Mouse (Mus musculus) CH12.LX (cell line): ENCODE measurements around the gene Gmfg. TPM values are rescaled to one million over a fixed set of nuclear protein-coding genes. Genes with fewer than 3 reads are reported as not detected.

Experiments used
- DNase-seq: peaks from one replicate; pipeline ENCODE4 v3.0.0-alpha.2; 2013; ENCODE audit errors: extremely low read depth
- H3K27ac ChIP-seq: 2 replicates; pipeline ENCODE4 v1.5.1; 2012; ENCODE audit warnings: low read depth, mild to moderate bottlenecking, control low read depth, moderate library complexity; ENCODE audit not compliant: insufficient read depth
- H3K27me3 ChIP-seq: replicated peaks from 2 replicates; pipeline ENCODE3; 2012; ENCODE audit warnings: inconsistent platforms
- H3K36me3 ChIP-seq, 2 experiments: replicated peaks in 1 of 2; 2 replicates each; pipeline versions ENCODE3 to v1.6.1; 2012; ENCODE audit warnings: inconsistent platforms in 1 of 2, low read length in 1 of 2, mild to moderate bottlenecking in 1 of 2, mixed read lengths in 1 of 2, moderate library complexity in 1 of 2; ENCODE audit not compliant: control insufficient read depth in 1 of 2, insufficient read depth in 1 of 2
- H3K4me1 ChIP-seq, 2 experiments: 2 replicates each; pipeline ENCODE4 v1.6.1; 2012; ENCODE audit warnings: inconsistent platforms in 1 of 2, moderate library complexity in 1 of 2; ENCODE audit not compliant: insufficient read depth in 2 of 2, control insufficient read depth in 1 of 2
- H3K4me2 ChIP-seq: 2 replicates; pipeline ENCODE4 v1.6.1; 2012; ENCODE audit warnings: low read depth, mild to moderate bottlenecking, control low read depth; ENCODE audit not compliant: poor library complexity, insufficient read depth, severe bottlenecking
- H3K4me3 ChIP-seq, 3 experiments: fragments of 150-350 bp in 1 of 3; sonication (generic) in 1 of 3; replicated peaks in 1 of 3; 2 replicates each; pipeline versions ENCODE3 to v1.5.1; 2011 to 2012; ENCODE audit warnings: low read depth in 2 of 3, low read length in 2 of 3, mild to moderate bottlenecking in 2 of 3, moderate library complexity in 2 of 3, control low read depth in 1 of 3, improper control_type of control experiment in 1 of 3, inconsistent platforms in 1 of 3, mixed read lengths in 1 of 3; ENCODE audit not compliant: poor library complexity in 1 of 3
- H3K79me2 ChIP-seq: replicated peaks from 2 replicates; pipeline ENCODE4 v1.6.1; 2012; ENCODE audit warnings: mild to moderate bottlenecking, moderate library complexity; ENCODE audit not compliant: control insufficient read depth, poor library complexity, insufficient read depth, severe bottlenecking; ENCODE audit errors: extremely low read depth
- H3K9ac ChIP-seq: 2 replicates; pipeline ENCODE4 v1.6.1; 2012; ENCODE audit warnings: low read depth, mild to moderate bottlenecking, control low read depth, moderate library complexity; ENCODE audit not compliant: insufficient read depth
- H3K9me3 ChIP-seq: replicated peaks from 2 replicates; pipeline ENCODE3; 2012; ENCODE audit warnings: low read length, inconsistent platforms, mixed read lengths
- BHLHE40 ChIP-seq: IDR thresholded peaks from 2 replicates; pipeline ENCODE4 v1.6.1; 2011; ENCODE audit warnings: mild to moderate bottlenecking, low read depth, low read length, improper control_type of control experiment
- CHD2 ChIP-seq: IDR thresholded peaks from 2 replicates; pipeline ENCODE4 v1.6.1; 2011; ENCODE audit warnings: low read length, improper control_type of control experiment
- CTCF ChIP-seq, 2 experiments: IDR thresholded peaks in 1 of 2; conservative IDR thresholded peaks in 1 of 2; 2 replicates each; pipeline ENCODE4 v1.5.1; 2011 to 2012; ENCODE audit warnings: low read depth in 2 of 2, low read length in 2 of 2, improper control_type of control experiment in 1 of 2, inconsistent platforms in 1 of 2, mild to moderate bottlenecking in 1 of 2, moderate library complexity in 1 of 2
- ELF1 ChIP-seq: IDR thresholded peaks from 2 replicates; pipeline ENCODE4 v1.6.1; 2014; ENCODE audit warnings: low read depth, mild to moderate bottlenecking, inconsistent platforms, low read length, improper control_type of control experiment
- ETS1 ChIP-seq: conservative IDR thresholded peaks from 2 replicates; pipeline ENCODE4 v1.6.1; 2012; ENCODE audit warnings: low read depth, mild to moderate bottlenecking, inconsistent platforms, low read length, improper control_type of control experiment, moderate library complexity
- GABPA ChIP-seq: IDR thresholded peaks from 2 replicates; pipeline ENCODE4 v1.6.1; 2012; ENCODE audit warnings: low read depth, low read length, improper control_type of control experiment, inconsistent platforms; ENCODE audit not compliant: insufficient replicate concordance
- HCFC1 ChIP-seq: IDR thresholded peaks from 2 replicates; pipeline ENCODE4 v1.6.1; 2012; ENCODE audit warnings: low read depth, mild to moderate bottlenecking, inconsistent platforms, low read length, improper control_type of control experiment
- IRF4 ChIP-seq: IDR thresholded peaks from 2 replicates; pipeline ENCODE4 v1.6.1; 2014; ENCODE audit warnings: low read depth, mild to moderate bottlenecking, inconsistent platforms, low read length, improper control_type of control experiment
- JUN ChIP-seq: IDR thresholded peaks from 2 replicates; pipeline ENCODE4 v1.6.1; 2011; ENCODE audit warnings: low read depth, mild to moderate bottlenecking, low read length, improper control_type of control experiment, moderate library complexity; ENCODE audit not compliant: insufficient read depth
- KAT2A ChIP-seq: IDR thresholded peaks from 2 replicates; pipeline ENCODE4 v1.6.1; 2012; ENCODE audit warnings: low read length, improper control_type of control experiment, inconsistent platforms; ENCODE audit not compliant: insufficient replicate concordance
- MAFK ChIP-seq: IDR thresholded peaks from 2 replicates; pipeline ENCODE4 v1.6.1; 2011; ENCODE audit warnings: low read length, improper control_type of control experiment; ENCODE audit not compliant: insufficient replicate concordance
- MAZ ChIP-seq: IDR thresholded peaks from 2 replicates; pipeline ENCODE4 v1.6.1; 2012; ENCODE audit warnings: low read depth, mild to moderate bottlenecking, inconsistent platforms, low read length, improper control_type of control experiment, moderate library complexity
- MEF2A ChIP-seq: IDR thresholded peaks from 2 replicates; pipeline ENCODE4 v1.6.1; 2014; ENCODE audit warnings: low read depth, mild to moderate bottlenecking, inconsistent platforms, low read length, improper control_type of control experiment, borderline replicate concordance
- MXI1 ChIP-seq: IDR thresholded peaks from 2 replicates; pipeline ENCODE4 v1.6.1; 2011; ENCODE audit warnings: mild to moderate bottlenecking, low read depth, low read length, improper control_type of control experiment
- NRF1 ChIP-seq: IDR thresholded peaks from 2 replicates; pipeline ENCODE4 v1.6.1; 2014; ENCODE audit warnings: low read depth, mild to moderate bottlenecking, inconsistent platforms, low read length, improper control_type of control experiment, moderate library complexity
- PAX5 ChIP-seq: IDR thresholded peaks from 2 replicates; pipeline ENCODE4 v1.6.1; 2012; ENCODE audit warnings: low read length, inconsistent platforms, mixed read lengths
- POLR2A ChIP-seq: IDR thresholded peaks from 2 replicates; pipeline ENCODE4 v1.6.1; 2011; ENCODE audit warnings: low read depth, mild to moderate bottlenecking, improper control_type of control experiment, low read length
- RAD21 ChIP-seq: IDR thresholded peaks from 2 replicates; pipeline ENCODE4 v1.6.1; 2011; ENCODE audit warnings: low read depth, mild to moderate bottlenecking, low read length, improper control_type of control experiment, moderate library complexity
- RCOR1 ChIP-seq: conservative IDR thresholded peaks from 2 replicates; pipeline ENCODE4 v1.6.1; 2012; ENCODE audit warnings: low read depth, mild to moderate bottlenecking, inconsistent platforms, low read length, improper control_type of control experiment
- SIN3A ChIP-seq: IDR thresholded peaks from 2 replicates; pipeline ENCODE4 v1.6.1; 2012; ENCODE audit warnings: low read length, improper control_type of control experiment, inconsistent platforms
- SMC3 ChIP-seq: IDR thresholded peaks from 2 replicates; pipeline ENCODE4 v1.6.1; 2011; ENCODE audit warnings: low read depth, low read length, improper control_type of control experiment
- TBP ChIP-seq: conservative IDR thresholded peaks from 2 replicates; pipeline ENCODE4 v1.6.1; 2011; ENCODE audit warnings: low read depth, low read length, improper control_type of control experiment
- TCF12 ChIP-seq: IDR thresholded peaks from 2 replicates; pipeline ENCODE4 v1.6.1; 2014; ENCODE audit warnings: low read depth, mild to moderate bottlenecking, inconsistent platforms, low read length, improper control_type of control experiment
- UBTF ChIP-seq: IDR thresholded peaks from 2 replicates; pipeline ENCODE4 v1.6.1; 2012; ENCODE audit warnings: low read depth, mild to moderate bottlenecking, inconsistent platforms, low read length, improper control_type of control experiment, moderate library complexity
- USF2 ChIP-seq: conservative IDR thresholded peaks from 2 replicates; pipeline ENCODE4 v1.6.1; 2011; ENCODE audit warnings: low read depth, low read length, improper control_type of control experiment
- ZC3H11A ChIP-seq: IDR thresholded peaks from 2 replicates; pipeline ENCODE4 v1.6.1; 2012; ENCODE audit warnings: low read depth, mild to moderate bottlenecking, inconsistent platforms, low read length, improper control_type of control experiment
- ZKSCAN1 ChIP-seq: IDR thresholded peaks from 2 replicates; pipeline ENCODE4 v1.6.1; 2012; ENCODE audit warnings: low read depth, inconsistent platforms, low read length, improper control_type of control experiment, borderline replicate concordance
- ZMIZ1 ChIP-seq: IDR thresholded peaks from 2 replicates; pipeline ENCODE4 v1.6.1; 2012; ENCODE audit warnings: low read depth, mild to moderate bottlenecking, inconsistent platforms, low read length, improper control_type of control experiment
- ZNF384 ChIP-seq: IDR thresholded peaks from 2 replicates; pipeline ENCODE4 v1.6.1; 2012; ENCODE audit warnings: low read depth, low read length, improper control_type of control experiment, inconsistent platforms
- dilution Hi-C: fragments of 300-500 bp; cut with MboI; formaldehyde crosslinking; loops from 2 replicates; pipeline ENCODE4 v1.14.3; 2020; ENCODE audit warnings: low sequenced_read_pairs; ENCODE audit not compliant: extremely low pct_unique_long_range_greater_than_20kb, extremely low pct_ligation_motif_present
- in situ Hi-C: fragments of 300-500 bp; cut with MboI; formaldehyde crosslinking; loops from 3 replicates; pipeline ENCODE4 v1.14.3; 2019; ENCODE audit warnings: low sequenced_read_pairs, low pct_ligation_motif_present, low pct_unique_long_range_greater_than_20kb, mixed read lengths
- polyA plus RNA-seq: library from polyadenylated mRNA; unstranded; fragments of >175 nt; gene quantifications from 2 replicates; pipeline ENCODE4 v1.2.1, GENCODE M21; 2012; ENCODE audit warnings: low read depth; ENCODE audit not compliant: insufficient read length
- total RNA-seq, 2 experiments: library from RNA; depleted of rRNA; stranded (reverse); fragments of 300-350 nt in 1 of 2; fragments of >200 nt in 1 of 2; gene quantifications; 2 replicates each; pipeline ENCODE4 v1.2.3; 2012 to 2014

The Gmfg gene
- total and polyA plus RNA-seq, 3 experiments = 45.1 to 87.9 (median 52.3) TPM

- no peak for TF ChIP-seq POLR2A
- TF ChIP-seq MAZ = peak; percentile 69
- no peak for TF ChIP-seq NRF1
- 0 out of 2 replicates have a peak, but pooled peaks have one; percentile 24 for TF ChIP-seq KAT2A
- TF ChIP-seq SMC3 = peak; percentile 67
- TF ChIP-seq ZNF384 = no peak
- no peak for TF ChIP-seq MAFK
- TF ChIP-seq IRF4 = peak; percentile 83; the same call in 1 of the 2 replicates
- no peak for TF ChIP-seq BHLHE40
- no peak for TF ChIP-seq MEF2A
- no peak for TF ChIP-seq RCOR1
- peak; percentile 42 to 81 for TF ChIP-seq CTCF (conservative IDR thresholded peaks at IDR 0.05 in 1 of 2, IDR thresholded peaks at IDR 0.05 in 1 of 2; ENCODE audit: low read depth in 2 of 2, low read length in 2 of 2)
- TF ChIP-seq ETS1 = peak; percentile 37
- TF ChIP-seq SIN3A = no peak
- TF ChIP-seq PAX5 = no peak
- no peak for TF ChIP-seq ELF1
- TF ChIP-seq UBTF = no peak
- peak; percentile 80; the same call in 1 of the 2 replicates for TF ChIP-seq TCF12
- TF ChIP-seq ZKSCAN1 = no peak
- no peak for TF ChIP-seq USF2
- TF ChIP-seq GABPA = no peak
- no peak for TF ChIP-seq ZMIZ1
- no peak for TF ChIP-seq HCFC1
- no peak for TF ChIP-seq ZC3H11A
- no peak for TF ChIP-seq CHD2
- peak; percentile 67 for TF ChIP-seq RAD21
- no peak for TF ChIP-seq TBP
- no peak for TF ChIP-seq JUN
- TF ChIP-seq MXI1 = no peak
- DNase-seq = peak; percentile 51
- no peak overlapping the region for H3K4me3 ChIP-seq
- H3K36me3 ChIP-seq = peaks cover 0 to 16% of the 10 kb centered on the region in 2 experiments
- peaks cover 16 to 52% of the 10 kb centered on the region in 2 experiments for H3K4me1 ChIP-seq
- H3K9ac ChIP-seq = no peak overlapping the region
- in situ Hi-C loops (no loop called here), dilution Hi-C loops (no loop called here)
- H3K79me2 ChIP-seq = no peaks in the 10 kb centered on the region
- no peaks in the 10 kb centered on the region for H3K9me3 ChIP-seq
- no peak overlapping the region for H3K4me2 ChIP-seq
- H3K27ac ChIP-seq = no peak overlapping the region
- H3K27me3 ChIP-seq = peaks cover 14% of the 10 kb centered on the region
Measured at GRCm38 (mm10) chr7:28446446-28446845, 9.2 kb downstream of the Gmfg start.
